Mouse (Mus musculus) heart, adult 2 months (tissue): Measurements from ENCODE around the gene Atxn7l1.

Experiments
- CTCF ChIP-seq: fragments of 200-600 bp; IDR thresholded peaks from 2 replicates; pipeline ENCODE4 v1.8.1; 2022; ENCODE audit warnings: antibody characterized with exemption, mild to moderate bottlenecking, moderate library complexity
- POLR2A ChIP-seq: fragments of 200-500 bp; IDR thresholded peaks from 2 replicates; pipeline ENCODE4 v1.6.1; 2011; ENCODE audit warnings: mild to moderate bottlenecking, low read depth, low read length, control low read depth; ENCODE audit not compliant: insufficient read depth

DNA sequence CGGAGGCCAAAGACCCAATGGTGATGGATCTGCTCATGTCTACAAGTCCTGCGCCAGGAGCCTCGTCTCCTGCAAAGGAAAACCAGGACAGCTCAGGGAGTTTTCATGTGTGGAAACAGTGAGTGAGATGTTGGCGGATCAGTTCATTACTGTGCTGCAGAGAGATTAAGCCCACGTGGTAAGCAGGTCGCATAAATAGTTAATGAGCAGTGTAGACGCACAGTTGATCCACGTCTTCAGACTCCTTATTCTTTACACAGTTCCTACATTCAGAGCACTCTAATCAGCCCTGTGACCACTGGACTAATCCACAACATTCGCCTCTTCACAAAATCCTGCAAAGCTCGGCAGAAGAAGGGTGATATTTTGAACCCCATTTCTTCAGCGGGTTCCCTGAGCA lies 118.4 kb downstream of the Atxn7l1 start:
- TF ChIP-seq CTCF (no peak), POLR2A (no peak)
